Mouse (Mus musculus) gastrocnemius, postnatal 10 days (tissue): ENCODE results near the gene Nckap5. TPM values are rescaled to one million over a fixed set of nuclear protein-coding genes. Genes with fewer than 3 reads are reported as not detected.

Experiments
- DNase-seq: peaks from one replicate; pipeline ENCODE4 v3.0.0; 2021; ENCODE audit warnings: mixed read lengths
- total RNA-seq, 2 experiments: library from RNA; stranded (reverse); gene quantifications; 2 replicates each; pipeline ENCODE4 v1.2.3; 2021

Gene Nckap5
- total RNA-seq, 2 experiments from 2014 or later = 2.5 to 3.9 TPM

DNA sequence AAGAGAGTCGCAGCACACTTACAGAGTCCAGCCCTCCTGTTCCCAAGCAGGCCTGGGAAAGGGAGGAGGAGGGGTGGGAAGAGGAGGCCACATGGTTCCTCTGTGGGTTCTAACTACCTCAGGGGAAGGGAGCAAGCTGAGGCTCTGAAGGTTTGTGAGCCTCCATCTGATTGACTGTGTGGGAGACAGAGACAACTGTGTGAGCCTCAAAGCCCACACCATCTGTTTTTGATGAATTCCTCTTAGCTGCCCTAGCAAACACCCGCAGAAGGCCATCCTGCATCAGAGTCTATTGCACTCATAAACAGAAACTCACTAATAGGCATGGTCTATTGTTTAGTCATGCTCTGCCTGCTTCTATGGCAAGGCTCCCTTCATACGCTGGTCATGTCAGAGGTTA, 834.1 kb downstream of the Nckap5 start:
- DNase-seq = no peak

DNA sequence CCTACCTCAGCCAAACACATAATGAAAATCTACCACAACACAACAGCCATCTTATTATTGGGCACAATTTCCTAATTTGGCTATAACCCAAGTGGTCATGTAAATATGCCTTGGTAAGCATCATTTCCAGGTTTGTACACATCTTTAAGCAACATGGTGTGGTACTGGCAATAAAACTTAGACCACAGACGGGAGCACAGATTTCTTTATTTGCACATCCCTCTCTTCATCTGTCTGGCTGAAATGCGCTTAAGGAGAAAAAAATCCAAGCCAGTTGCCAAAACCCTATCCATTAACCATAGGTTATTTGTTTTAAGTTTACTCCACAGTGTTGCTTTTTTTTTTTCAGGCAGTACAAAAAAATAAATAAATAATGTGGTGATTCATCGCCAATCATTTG, 842.8 kb downstream of the Nckap5 start:
- no peak for DNase-seq

DNA sequence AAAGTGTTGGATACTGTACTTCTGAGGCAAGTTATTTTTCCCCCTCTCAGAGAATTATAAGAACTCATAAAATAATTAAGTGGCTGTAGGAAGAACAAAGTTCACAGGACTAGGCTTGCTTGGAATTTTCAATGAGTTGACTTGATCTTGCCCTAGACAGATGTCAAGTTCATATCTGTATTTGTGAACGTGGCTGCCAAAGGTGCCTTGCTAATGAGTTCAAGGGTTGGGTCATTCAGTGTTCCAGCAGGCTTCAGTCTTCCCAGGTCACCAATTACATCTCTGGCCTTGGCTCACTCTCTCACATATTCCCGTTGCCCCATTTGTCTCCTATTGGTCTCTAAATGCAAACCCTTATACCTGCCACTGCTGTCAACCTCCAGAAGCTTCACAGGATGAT, 846.0 kb downstream of the Nckap5 start:
- no peak for DNase-seq

DNA sequence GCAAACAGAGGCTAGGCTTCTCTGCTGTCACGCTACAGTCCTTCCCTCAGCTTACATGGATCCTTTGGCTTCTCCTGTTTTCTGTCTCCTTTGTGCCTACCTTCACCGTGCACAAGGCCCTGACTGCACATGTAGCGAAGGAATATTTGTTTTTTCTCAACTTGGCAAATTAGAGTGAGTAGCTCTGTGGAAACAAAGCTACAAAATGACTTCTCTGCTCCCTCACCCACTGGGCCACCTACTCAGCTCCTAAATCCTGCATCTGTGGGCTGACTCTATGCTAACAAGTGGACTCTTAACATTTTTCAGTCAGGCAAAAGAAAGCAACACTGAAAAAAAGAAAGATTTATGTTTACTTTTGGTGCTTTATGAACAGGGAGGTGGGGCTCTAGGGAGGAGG, 856.0 kb downstream of the Nckap5 start:
- no peak for DNase-seq

DNA sequence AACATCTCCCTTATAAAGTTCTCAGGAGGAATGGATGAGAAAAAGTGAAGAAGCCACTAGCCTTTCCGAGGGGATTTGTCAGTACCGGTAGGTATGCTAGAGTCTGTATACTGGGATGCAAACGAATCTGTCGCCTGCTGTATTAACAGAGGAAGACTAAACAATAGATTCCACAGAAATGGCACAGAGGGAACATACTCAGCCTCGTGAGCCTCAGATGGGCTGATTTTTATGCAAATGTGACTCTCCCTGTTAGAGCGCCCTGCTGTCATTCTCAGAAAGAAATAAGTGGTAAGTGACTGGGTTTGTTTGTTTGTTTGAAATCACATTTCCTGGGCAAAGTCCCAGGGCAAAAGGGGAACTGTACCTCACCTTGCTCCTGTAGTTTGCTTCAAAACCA, 858.7 kb downstream of the Nckap5 start:
- no peak for DNase-seq

DNA sequence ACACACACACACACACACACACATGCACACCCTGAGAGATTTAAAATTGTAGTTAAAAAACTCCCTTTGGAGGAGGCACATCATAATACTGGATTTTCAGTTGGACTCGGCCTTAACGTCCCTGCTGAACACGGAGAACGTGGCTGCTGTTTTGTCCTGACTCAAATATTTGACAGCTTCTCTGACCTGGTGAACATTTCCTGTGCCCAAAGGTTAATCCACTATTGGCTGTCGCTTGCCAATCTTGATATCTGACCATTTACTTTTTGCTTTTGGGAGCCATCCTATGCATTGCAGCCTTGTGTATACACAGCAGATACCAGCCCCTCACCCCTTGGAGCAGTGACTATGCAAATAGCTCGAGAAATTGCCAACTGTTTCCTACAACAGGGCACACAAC, 862.9 kb downstream of the Nckap5 start:
- no peak for DNase-seq

DNA sequence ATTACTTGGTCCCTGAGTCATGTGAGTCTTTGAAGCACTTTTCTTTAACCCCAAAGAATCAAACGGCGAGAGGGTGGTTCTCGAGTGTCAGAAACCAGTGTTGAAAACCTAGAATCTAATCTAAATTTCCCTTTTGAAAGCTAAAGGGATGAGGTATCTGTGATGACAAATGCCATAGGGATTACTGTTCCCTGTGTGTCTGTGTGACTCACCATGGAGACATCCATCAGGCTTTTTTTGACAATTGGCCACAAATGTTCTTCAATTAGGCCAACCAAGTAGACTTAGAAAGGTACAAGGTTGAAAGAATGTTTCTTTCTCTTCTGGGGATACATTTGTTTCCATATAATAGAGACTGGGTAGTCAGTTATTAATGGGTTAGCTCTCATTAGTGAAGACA, 879.6 kb downstream of the Nckap5 start:
- DNase-seq = no peak

DNA sequence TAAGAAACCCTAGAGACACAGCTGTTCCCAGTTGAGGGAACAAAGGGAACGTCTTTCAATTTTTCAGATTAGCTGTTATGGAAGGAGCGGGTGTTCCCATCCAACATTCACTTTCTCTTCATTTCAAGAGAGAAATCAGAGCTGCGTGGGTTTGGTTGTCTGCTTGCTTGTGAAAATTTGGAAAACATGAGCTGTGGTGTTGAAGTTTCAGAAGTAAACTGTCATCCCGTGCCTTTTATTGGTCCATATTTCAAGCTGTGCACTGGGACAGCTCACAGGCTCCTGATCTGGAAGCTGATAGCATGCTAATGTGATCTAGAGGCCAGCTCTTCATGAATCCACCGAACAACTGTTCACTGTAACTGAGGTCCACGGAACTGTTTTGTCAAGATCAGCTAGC, 881.5 kb downstream of the Nckap5 start:
- no peak for DNase-seq

DNA sequence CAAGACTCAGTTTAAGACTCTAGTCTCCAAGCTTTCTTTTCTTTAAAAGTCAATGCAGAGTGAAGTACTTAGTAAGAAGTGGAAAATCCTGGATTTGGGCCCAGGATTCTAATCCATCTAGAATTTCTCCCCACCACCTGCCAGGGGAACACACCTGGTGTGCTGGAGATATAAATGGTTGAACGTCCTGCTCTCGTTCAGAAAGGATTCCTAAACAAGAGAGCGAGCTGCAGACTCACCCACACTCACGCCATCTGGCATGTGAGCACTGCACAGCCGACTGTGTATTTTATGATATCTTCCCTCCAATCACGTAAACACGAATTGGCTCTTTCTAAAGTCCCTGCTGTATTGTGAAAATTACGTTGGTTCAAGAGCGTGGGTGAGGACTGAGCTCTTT, 885.5 kb downstream of the Nckap5 start:
- DNase-seq = no peak

DNA sequence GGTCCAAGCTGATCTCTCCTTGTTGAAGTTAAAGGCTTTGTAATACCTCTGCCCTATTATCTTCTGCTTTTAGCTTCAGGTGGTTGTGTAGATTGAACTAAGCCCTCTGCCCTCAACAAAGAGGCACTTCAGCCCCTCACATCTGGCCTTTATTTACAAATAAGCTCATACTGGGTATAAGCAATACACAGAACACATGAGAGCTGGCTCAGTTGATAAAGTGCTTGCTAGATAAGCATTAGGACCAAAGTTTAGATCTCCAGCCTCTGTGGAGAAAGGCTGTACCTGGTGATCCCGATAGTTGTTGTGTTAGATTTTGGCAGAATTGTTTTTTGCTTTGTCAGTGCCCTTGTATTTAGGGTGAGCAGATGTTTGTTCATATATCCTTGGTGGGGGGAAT, 887.3 kb downstream of the Nckap5 start:
- no peak for DNase-seq

DNA sequence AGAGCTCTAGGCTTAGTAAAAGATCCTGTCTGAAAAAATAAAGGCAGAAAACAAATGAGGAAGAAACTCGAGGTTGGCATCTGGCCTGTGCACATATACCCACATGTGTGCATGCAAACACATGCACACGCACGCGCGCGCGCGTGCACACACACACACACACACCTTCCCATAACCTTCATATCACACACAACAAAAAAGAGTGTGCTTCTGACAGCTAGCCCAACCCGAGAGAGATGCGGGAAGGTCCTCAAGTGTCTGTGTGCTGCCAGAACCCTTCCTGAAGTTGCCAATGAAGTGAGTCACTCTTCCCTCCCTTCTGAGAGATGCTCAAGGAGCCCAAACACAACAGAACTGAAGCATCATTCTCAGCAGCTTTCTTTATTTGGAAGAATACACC, 905.1 kb downstream of the Nckap5 start:
- DNase-seq = no peak

DNA sequence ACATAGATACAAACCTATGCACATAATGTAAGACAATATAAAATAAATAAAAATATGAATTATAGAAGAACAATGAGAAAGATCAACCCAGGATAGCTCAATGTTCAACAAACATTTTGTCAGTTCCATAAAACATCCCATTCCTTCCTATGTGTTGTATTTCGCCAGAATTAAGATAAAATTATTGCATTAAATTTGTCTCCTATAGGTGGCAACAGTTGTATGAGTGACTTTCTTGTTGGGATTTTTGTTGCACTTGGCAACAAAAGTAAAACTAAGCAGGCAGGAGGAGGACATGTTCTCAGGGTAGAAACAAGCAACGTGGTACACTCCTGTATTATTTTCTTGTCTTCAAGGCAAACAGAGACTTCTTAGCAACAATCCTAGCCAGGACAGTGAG, 907.5 kb downstream of the Nckap5 start:
- DNase-seq = no peak

DNA sequence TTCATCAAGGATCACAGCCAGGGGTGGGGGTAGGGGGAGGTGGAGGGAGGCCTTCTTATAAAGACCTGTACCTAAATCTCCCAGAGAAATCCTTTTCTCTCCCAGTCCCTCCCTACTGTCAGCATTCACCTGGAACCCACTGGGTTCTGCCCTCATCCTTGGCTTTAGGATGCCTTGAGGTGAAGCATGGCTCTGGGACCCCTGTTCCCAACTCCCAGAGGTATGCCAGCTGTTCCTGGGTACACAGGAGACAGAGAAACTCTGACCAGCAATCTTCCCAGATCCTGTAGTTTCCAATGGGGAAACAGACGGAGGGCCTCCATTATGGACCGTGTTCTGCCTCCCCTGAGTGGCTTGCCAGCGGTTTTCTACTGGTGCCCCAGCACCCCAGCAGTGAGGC, 909.9 kb downstream of the Nckap5 start:
- no peak for DNase-seq

DNA sequence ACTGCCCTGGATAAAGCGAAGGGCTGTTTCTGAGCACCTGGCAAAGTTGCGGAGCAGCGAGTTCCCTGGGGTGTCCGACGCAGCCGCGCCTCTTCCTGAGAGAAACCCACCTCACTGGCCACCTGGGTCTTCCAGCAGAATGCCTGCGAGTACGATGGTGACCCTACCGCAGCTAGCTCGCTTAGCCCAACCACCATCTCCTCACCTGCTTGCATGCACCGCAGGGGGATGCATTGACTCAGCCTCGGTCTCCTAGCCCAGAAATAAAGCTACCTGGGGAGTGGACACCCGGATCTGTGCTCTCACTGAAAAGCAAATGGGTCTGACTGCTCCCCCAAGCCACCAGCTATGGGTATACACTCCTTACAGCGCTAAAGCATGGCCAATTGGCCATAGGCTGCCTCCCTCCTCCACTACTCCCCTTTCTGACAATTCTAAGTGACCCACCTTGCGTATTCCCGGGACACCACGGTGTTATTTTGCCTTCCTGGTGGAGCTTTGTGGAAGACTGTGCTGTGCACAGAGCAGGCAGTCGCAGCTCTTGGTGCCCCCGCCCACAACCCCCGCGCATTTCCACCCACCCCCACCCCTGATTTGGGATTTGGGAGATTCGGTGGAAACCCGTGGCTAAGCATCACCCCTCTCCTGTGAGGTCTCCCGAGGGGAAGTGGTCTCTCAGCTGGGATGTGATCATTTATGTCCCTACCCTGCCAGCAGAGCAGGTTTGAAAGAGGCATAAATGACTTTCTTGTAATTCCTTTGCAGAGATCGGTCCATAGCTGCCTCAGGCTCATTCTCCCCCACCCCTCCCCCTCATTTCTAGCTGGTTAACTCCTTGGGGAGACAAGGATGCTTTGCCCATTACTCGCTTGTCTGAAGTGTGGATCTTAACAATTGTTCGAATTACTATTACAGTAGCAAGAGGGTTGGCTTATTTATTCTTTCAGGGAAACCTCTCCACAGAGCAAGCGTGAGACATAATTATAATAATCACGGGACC, 917.7 kb downstream of the Nckap5 start, which contains the start of gene Lypd1:
Gene Lypd1 (minus strand): TSS at position 501 of the 1,000 bp plus-strand sequence.
- no peak for DNase-seq

DNA sequence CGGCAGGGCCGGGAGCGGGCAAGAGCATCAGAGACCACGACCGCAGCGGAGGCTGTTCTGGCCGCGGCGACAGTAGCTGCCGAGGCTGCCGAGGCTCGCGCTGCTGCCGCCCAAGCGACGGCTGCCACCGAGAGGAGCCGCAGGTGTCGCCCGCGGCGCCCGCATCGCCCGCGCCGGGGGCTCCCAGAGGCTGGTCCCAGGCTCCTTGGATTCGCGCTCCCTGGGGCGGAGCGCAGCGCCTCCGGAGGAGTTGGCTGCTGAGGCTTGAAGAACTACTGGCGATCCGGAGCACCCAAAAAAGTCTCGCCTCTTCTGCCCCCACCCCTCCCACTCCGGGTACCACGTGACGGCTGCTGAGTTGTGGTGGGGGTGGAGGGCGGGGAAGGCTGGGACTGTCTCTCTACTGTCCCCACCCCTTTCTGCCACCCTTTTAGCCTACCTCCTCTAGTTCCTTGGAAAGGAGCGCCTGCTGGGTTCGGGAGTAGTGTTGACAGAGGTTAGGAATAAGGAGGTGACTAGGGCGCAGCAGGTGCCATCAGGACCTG, 918.6 kb downstream of the Nckap5 start:
- peak; percentile 8 for DNase-seq

DNA sequence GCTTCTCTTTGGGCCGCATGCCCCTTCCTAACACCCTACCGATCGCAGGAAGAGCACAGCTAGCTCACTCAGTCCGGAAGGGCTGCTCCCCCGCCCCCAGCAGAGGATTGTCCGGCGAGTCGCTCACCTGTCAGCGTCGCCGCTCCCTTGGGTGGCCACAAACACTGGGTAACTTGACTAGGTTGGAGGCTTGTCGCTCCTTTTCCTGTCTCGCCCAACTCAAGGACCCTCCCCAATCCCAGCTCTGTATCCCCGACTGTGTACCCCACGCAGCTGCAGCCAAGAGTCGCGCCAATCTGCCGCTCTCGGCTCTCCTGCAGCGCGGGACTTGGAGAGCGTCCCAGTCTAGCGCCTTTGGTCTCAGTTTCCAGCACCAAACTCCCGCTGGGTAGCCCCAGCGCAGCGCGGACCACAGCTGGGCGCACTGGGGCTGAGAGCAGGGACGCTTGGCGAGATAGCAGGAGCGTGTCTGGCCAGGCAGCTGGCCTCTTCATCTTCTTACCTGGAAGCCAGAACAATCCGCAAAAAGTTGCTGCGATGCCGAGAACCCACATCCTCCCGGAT, 919.2 kb downstream of the Nckap5 start:
- peak; percentile 12 for DNase-seq

DNA sequence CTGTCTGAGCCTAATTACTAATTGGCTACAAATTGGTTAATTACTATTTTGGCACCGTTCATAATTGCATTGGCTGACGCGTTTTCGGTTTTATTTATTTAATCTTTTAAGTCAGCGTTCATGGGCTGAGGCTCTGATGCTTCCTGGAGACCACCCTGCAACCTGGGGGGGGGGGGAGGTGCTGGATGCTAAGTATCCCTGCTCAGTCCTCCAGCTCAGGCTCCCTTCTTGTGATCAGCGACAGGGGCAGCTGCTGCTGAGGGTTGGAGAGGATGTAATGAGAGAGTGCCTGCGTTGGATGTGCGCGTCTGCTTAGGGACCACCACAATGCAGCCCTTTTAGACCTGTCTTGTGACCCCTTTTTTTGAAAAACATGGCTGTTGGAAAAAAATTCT, 919.7 kb downstream of the Nckap5 start:
- no peak for DNase-seq

DNA sequence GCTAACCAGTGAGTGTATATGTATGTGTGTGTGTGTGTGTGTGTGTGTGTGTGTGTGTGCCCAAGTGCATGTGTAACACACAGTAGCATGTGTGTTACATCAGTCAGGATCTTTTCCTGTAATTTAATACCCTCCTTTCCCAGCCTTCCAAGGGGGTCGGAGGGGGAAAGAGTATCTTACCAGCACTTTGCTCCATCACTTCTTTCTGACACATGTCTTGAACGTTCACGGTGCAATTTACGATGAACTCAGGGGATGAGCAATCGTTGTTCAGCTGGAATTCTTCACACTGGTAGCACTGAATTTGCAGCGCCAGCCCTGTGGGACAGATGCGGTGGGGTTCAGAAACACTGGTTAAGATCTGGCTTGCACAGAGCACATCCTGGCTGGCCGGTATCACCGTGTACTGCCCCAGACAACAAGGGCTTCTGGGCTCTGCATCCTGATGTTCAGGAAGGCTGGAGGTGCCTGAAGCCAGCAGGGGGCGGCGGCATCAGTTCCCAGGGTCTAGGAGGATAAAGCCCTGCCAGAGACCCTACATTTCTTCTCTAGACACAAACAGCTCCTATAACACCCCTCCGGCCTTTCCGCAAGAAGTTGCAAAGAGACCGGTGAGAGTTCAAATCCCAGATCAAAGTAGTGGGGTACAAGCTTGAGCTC, 920.3 kb downstream of the Nckap5 start:
- DNase-seq = no peak

DNA sequence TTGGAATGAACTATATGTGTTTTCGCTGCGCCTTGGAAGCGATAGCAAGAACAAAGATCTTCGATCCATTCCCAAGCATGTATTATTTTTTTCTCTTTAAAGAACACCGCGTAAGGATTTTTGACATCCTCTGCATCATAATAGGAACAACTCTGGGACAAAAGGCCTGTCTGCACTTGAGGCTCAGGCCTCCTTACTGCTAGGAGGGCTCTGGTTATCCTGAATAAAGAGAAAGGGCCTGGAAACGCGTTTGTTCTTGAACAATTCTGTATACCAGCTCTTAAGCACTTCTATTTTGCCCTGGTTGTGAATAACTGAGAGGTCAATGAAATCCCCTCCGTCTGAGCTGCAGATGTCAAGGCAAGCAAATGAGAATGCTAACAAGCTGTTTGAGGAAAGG, 937.4 kb downstream of the Nckap5 start:
- no peak for DNase-seq

DNA sequence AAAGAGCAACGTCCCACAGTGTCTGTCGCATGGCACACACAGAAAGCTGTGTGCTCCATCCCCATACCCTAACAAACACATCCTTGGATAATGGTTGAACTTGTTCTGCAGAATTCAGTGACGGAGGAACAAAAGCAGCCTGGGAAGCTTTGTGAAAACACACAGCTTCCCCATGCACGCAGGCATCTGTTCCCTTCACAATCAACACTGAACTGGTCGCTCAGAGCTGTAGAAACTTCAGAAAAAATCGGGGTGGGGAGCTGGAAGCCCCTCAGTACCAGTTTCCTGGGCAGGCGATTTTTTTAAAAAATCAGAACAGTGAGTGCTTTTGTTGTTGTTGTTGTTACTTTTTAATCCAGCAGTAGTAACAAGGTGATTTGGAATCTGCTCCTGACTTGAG, 960.5 kb downstream of the Nckap5 start:
- DNase-seq = no peak
